Mouse (Mus musculus) R1 (cell line): ENCODE results near the gene Psap.
A peak's percentile ranks its signal among the peaks of the same experiment; 100 is the strongest.

Source experiments
- DNase-seq: peaks from one replicate; pipeline ENCODE4 v3.0.0-alpha.2; 2018; ENCODE audit warnings: low read depth, low spot score

The Psap gene

GRCm38 (mm10) chr10:60287726-60288125 is 10.3 kb downstream of the Psap start:
- no peak for DNase-seq

- no peak for DNase-seq
These were observed 11.8 kb downstream of the Psap start for GRCm38 (mm10) chr10:60289216-60289615.

- DNase-seq = no peak
These were observed 12.8 kb downstream of the Psap start for GRCm38 (mm10) chr10:60290026-60290738.

DNA sequence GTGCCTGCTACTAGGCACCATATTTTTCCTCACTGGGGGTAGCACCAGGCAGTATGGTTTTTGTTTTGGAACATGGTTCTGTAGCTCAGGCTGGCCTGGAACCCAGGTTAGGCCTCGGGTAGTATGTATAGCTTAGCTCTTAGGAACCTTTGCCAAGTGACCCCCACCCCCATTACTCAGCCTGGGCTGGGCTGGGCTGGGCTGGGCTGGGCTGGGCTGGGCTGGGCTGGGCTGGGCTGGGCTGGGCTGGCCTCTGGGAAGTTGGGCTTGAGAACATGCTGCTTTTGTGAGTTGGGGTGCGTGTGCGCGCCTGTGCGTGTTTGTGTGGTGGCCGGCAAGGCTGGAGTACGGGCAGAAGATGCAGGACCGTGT is 13.3 kb downstream of the Psap start:
- no peak for DNase-seq

GRCm38 (mm10) chr10:60292209-60292608 is 14.8 kb downstream of the Psap start:
- no peak for DNase-seq

GRCm38 (mm10) chr10:60294621-60295020 is 17.2 kb downstream of the Psap start:
- no peak for DNase-seq

- no peak for DNase-seq
These were observed 17.9 kb downstream of the Psap start for GRCm38 (mm10) chr10:60295356-60295755.

DNA sequence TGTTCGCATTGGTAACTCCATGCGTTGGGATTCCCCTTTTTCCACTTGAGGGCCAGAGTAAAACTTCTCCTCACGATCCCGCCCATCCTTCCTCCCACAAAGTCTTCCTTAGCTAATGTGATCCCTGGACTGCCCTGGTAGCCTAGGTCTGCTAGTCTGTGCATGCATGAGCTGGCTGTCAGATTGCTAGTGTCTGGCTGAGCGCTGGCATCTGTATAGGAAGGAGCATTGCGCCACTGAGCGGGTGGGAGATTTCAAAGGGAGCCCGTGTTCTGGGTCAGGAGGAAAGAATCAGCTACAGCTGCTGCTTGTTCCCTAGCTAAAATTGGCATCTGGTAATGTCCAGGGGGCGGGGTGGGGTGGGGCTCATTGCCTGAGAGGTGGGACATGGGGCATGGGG is 18.6 kb downstream of the Psap start:
- DNase-seq = no peak

DNA sequence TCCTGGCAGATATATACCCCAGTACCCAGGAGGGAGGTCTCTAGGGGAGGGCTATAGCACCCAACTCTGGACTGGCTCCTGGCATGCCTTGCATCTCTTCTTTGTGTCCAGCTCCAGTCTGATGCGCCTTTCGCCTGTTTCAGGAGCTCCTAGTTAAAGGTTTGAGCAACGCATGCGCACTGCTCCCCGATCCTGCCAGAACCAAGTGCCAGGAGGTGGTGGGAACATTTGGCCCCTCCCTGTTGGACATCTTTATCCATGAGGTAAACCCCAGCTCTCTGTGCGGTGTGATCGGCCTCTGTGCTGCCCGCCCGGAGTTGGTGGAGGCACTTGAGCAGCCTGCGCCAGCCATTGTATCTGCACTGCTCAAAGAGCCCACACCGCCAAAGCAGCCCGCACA is 22.2 kb downstream of the Psap start:
- DNase-seq = peak; percentile 82

GRCm38 (mm10) chr10:60303419-60303818 is 26.0 kb downstream of the Psap start:
- no peak for DNase-seq

DNA sequence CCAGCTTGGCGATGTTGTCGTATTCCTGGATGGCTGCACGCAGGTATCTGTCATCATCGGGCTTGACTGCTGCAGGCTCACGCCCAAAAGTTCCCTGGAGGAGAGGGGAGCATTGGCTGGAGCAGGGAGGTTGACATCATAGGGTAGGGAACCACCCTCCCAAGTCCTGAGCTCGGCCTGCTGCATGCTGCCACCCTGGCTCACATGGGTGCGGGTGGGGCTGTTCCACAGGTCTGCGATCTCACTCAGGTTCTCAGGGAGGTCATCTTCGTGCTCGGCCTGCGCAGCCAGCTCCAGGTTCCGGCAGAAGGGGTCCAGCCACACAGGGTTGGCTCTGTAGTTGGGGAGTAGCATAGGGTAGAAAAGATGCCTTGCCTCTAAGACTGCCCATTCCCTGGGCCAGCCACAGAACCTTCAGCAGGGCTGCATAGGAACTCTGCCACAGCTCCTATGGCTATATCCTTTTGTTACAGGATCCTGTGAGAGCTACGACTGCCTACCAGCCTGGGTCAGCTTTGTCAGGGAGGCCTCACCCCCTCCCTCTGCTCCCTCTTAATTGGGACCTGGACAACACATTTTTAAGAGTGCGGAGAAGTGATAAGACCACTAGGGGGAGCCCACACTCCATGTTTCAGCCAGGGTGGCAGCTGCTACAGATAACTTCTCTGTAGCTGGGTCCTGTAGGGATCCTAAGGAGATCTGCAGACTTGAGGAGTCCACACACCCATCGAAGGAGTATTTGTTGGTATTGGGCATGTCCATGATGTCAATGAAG is 27.6 kb downstream of the Psap start:
- DNase-seq = peak; percentile 86

DNA sequence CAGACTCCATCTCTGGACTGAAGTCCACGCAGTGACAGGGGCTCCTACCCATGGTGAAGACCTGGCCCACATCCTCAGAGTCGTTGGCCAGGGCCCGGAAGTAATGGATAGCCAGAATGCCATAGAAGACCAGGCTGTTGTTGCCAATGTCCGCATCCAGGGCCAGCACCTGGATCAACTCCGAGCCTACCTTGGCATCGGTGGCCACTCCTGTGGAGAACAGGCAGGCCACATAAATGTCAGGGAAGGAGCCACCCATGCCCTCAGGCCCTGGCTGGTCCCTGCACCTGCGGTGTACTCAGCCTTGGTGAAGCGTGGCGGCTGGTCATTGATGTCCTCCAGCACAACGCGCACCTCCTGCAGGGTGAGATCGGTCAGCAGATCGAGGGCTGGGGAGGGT is 33.2 kb downstream of the Psap start:
- DNase-seq = no peak

- no peak for DNase-seq
These were observed 36.2 kb downstream of the Psap start for GRCm38 (mm10) chr10:60313606-60314005.

DNA sequence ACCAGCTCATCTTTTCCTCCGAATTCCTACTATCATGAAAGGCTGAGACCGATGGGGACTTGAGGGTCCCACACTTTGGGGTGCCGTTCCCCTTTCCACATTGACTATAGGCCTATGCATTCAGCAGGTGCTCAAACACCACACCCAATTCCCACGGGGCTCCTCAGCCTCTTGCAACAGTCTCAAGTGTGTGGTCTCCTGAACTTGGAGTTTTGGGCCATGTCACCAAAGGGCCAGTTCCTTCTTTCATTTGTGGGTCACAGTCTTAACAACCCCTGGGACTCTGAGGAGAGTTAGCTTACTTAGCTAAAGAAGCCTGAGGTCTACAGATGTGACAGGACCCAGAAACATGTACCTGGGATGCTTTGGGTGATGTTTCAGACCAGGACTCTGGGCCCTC is 38.7 kb downstream of the Psap start:
- DNase-seq = no peak

DNA sequence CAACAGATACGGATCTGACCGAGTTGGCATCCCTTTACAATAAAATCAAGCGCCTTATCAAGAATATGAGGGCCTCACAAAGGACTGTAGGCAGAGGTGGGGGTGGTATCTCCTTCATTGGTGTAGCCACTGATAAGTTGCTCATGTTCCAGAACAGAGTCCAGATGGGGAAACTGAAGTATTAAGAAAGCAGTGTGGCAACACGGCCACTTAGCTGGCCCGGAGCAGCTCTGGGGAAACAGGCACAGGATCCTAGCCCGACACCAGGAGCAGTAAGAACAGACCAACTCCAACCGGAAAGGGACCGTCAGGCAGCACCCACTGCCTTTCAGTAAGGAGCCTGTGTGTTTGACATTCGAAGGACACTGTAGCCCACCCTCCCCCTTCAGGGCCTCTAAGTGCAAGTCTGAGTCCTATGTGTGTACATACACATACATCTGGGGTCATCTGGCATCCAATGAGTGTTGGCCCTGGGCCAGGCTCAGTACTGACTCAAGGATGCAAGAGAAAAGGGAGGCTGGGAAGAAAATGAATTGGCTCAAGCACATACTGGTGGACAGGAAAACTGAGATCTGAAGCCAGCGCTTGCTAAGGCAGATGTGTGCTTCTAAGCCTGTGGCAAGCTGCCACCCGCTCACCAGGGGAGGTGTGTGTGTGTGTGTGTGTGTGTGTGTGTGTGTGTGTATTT is 51.7 kb downstream of the Psap start:
- no peak for DNase-seq

DNA sequence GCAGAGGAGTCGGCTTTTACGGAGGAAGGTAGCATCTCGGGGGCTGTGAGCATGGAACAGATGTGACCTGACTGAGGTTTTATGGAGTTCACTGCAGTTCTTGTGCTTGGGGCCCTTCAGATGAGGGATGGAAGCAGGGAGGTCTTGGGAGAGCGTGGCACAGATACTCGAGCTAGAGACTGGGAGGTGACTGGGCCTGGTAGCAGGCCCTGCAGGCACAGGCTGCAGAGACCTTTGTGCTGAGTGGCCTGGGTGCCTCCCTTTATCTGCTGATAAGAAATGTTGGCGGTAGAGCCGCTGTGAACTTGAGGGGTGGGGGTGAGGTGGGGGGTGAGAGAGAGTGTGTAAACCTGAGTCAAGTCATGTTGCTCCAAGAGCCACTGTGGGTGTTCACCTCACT is 57.2 kb downstream of the Psap start:
- no peak for DNase-seq

DNA sequence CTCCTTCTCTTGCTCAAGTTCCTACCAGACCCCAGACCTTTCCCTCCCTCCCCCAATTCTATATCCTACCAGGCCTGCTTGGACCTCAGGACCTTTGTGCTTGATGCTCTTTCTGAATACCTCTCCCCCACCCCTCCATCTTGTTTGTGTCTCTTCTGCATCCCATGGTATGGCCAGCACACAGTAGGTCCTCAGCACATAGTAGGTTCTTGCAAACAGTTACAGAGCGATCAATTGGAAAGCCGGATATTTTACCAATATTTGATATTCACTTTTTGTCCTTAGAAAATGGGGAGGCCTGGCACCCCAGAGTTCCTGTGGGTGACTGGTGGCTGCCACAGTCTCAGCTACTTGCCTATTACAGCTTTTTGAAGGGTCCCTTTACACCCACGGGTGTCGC is 57.6 kb downstream of the Psap start:
- no peak for DNase-seq

- DNase-seq = no peak
These were observed 64.1 kb downstream of the Psap start for GRCm38 (mm10) chr10:60341528-60341927.

- no peak for DNase-seq
These were observed 66.7 kb downstream of the Psap start for GRCm38 (mm10) chr10:60344111-60344510.

GRCm38 (mm10) chr10:60346056-60346455 is 68.6 kb downstream of the Psap start:
- DNase-seq = no peak

DNA sequence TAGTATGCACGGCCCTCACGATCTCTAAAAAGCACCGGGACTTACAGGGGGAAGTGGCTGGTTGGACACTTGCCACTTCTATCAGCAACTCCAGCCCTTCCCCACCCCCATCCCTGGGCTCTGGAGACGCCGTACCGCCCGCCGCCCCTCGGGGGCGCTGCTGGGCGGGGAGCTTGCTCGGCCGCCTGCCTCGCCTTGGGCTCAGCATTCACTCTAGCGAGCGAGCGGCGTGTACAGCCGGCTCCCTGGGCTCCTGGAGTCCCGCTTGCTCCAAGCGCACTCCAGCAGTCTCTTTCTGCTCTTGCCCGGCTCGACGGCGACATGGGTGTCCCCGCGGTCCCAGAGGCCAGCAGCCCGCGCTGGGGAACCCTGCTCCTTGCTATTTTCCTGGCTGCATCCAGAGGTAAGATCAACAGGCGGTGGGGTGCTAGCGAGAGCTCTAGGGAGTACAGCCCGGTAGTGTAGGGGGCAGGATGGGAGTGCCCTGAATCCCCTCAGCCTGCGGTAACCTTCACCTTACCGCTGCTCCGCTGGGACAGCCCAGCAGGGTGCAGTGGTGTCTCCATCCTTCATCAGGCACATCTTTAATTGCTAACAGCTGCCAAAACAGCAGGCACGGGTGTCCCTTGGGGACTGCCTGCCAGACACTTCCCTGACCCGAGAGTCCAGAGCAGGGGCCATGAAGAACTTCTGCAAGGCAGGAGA is 69.4 kb downstream of the Psap start, which contains the start of gene Vsir:
Gene Vsir (plus strand): TSS at position 151 of the 705 bp plus-strand sequence.
- DNase-seq = peak; percentile 80
